ENCODE assay signal across 13 mouse cellular contexts in genomic region chr16:37689934-37690333, GRCm38 (mm10). TPM values are rescaled to one million over a fixed set of nuclear protein-coding genes. Genes with fewer than 3 reads are reported as not detected.
DNase-seq lines count a peak whose midpoint lies in the region; ATAC-seq and TF ChIP-seq lines count a peak whose summit lies in the region.
"Had no signal": no experiment of that assay in that cellular context is flagged by ENCODE, and none has a peak within 500 bp of the region (broad histone marks: within the 10 kb centered on the region; RNA-seq: fewer than 3 reads in every experiment).

No protein-coding gene starts in this region.

- H3K9ac ChIP-seq in heart, embryonic 11.5 days (ENCODE audit: low read depth, low read length): no peak overlapping the region
- H3K9ac ChIP-seq: forebrain, embryonic 12.5 days; neural tube, embryonic 13.5 days had no signal

- TF ChIP-seq POLR2A in lung, adult 2 months (IDR thresholded peaks at IDR 0.05; ENCODE audit: borderline replicate concordance, extremely low read depth, low read depth, low read length): no peak
- no peak for TF ChIP-seq POLR2A in embryonic fibroblast, embryonic 13.5 days (IDR thresholded peaks at IDR 0.05; ENCODE audit: low read depth, low read length)

- WGBS in heart, embryonic 11.5 days (ENCODE audit: insufficient replicate concordance): 37% methylated on average over 10 of the region's 10 CpGs
- WGBS in lung, adult 2 months: 30% methylated on average over 10 of the region's 10 CpGs

- H3K36me3 ChIP-seq in heart, embryonic 11.5 days (ENCODE audit: control insufficient read depth, insufficient read depth, low read length): no peaks in the 10 kb centered on the region
- H3K36me3 ChIP-seq: forebrain, embryonic 12.5 days; neural tube, embryonic 13.5 days had no signal

- H3K4me3 ChIP-seq in heart, embryonic 11.5 days (ENCODE audit: low read depth, low read length): no peak overlapping the region
- H3K4me3 ChIP-seq in lung, adult 2 months (replicated peaks; ENCODE audit: extremely low read depth, low read depth, low read length): no peak overlapping the region
- H3K4me3 ChIP-seq in embryonic fibroblast, embryonic 13.5 days (ENCODE audit: insufficient read depth, low read length): no peak overlapping the region
- H3K4me3 ChIP-seq: forebrain, embryonic 12.5 days; neural tube, embryonic 13.5 days had no signal

- ATAC-seq in heart, embryonic 11.5 days (replicated peaks; ENCODE audit: insufficient number of reproducible peaks, low FRiP score, low TSS enrichment): no peak
- ATAC-seq: activated CD4-positive, CD25-positive, alpha-beta regulatory T cell, adult 4 months had no signal

- DNase-seq in heart, adult 8-10 months (ENCODE audit: low spot score): no peak
- DNase-seq in lung, postnatal 36 days: peak; percentile 9
- no peak for DNase-seq in lung, adult 2 months
- peak; percentile 10 to 32 for DNase-seq in lung, postnatal 4 days
- no peak for DNase-seq in cerebellum, postnatal 25 days
- DNase-seq in cerebellum, postnatal 4 days (ENCODE audit: low spot score in 2 of 2): no peak
- DNase-seq: cerebellum, adult 11 months; kidney, adult 18-20 months had no signal

- no peaks in the 10 kb centered on the region for H3K27me3 ChIP-seq in heart, embryonic 11.5 days (ENCODE audit: control insufficient read depth, insufficient read depth, low read length)
- H3K27me3 ChIP-seq: forebrain, embryonic 12.5 days; neural tube, embryonic 13.5 days had no signal

- H3K4me2 ChIP-seq in heart, embryonic 11.5 days: peak overlapping the region; percentile 16; the same call in 1 of the 2 replicates
- H3K4me2 ChIP-seq: forebrain, embryonic 12.5 days; neural tube, embryonic 13.5 days had no signal

- no peaks in the 10 kb centered on the region for H3K9me3 ChIP-seq in heart, embryonic 11.5 days (replicated peaks; ENCODE audit: control insufficient read depth, low read length)
- H3K9me3 ChIP-seq: forebrain, embryonic 12.5 days; neural tube, embryonic 13.5 days had no signal

- TF ChIP-seq CTCF in lung, adult 2 months (IDR thresholded peaks at IDR 0.05; ENCODE audit: insufficient read depth, low read length): no peak
- no peak for TF ChIP-seq CTCF in embryonic fibroblast, embryonic 13.5 days (IDR thresholded peaks at IDR 0.05; ENCODE audit: borderline replicate concordance, insufficient read depth, low read length)

- H3K27ac ChIP-seq in heart, embryonic 11.5 days (ENCODE audit: low read depth, low read length): peak overlapping the region; percentile 50
- H3K27ac ChIP-seq in embryonic fibroblast, embryonic 13.5 days (ENCODE audit: insufficient read depth, low read length): peak overlapping the region; percentile 59
- H3K27ac ChIP-seq: neural tube, embryonic 13.5 days had no signal

- H3K4me1 ChIP-seq in heart, embryonic 11.5 days (ENCODE audit: control insufficient read depth, insufficient read depth, low read length): peaks cover 39% of the 10 kb centered on the region
- no peaks in the 10 kb centered on the region for H3K4me1 ChIP-seq in lung, adult 2 months (ENCODE audit: control insufficient read depth, insufficient read depth, low read length)
- peaks cover 20% of the 10 kb centered on the region for H3K4me1 ChIP-seq in embryonic fibroblast, embryonic 13.5 days (ENCODE audit: control insufficient read depth, insufficient read depth, low read length)

RNA-seq across cellular contexts. Expression of gene Ndufb4, which starts 35.7 kb away (rescaled TPM):
- 84.7 and 88.8 TPM in 2 replicates for polyA plus RNA-seq in heart, embryonic 11.5 days (2014; fragmentation: Nextera tagmentation; extraction: Ambion mirVana)
- total RNA-seq in heart, adult 8-10 months (2022): 100 to 1,000 TPM; 162 to 263 (median 197) TPM
- 48.9 and 56.6 TPM in 2 replicates for polyA plus RNA-seq in lung, adult 2 months (2012; rRNA removed)
- polyA plus RNA-seq in embryonic fibroblast, embryonic 13.5 days (2011; ENCODE audit: insufficient read length, low read depth, missing spikeins): 54.2 and 80.9 TPM in 2 replicates

Comparison
In these comparisons a context has a peak if more than half of its experiments do, and no peak if none do; other contexts are left out.
1. DNase-seq: peak in lung, postnatal 36 days (single experiment) and lung, postnatal 4 days (2 of 2); none in heart, adult 8-10 months (single experiment), lung, adult 2 months (single experiment), cerebellum, postnatal 25 days (0 of 2) and cerebellum, postnatal 4 days (0 of 2).